Mouse (Mus musculus): ENCODE measurements at regions not wholly inside any gene's neighbourhood (a gene's known extent, or its start where the extent isn't known, plus 50 kb on each side); places are given as distances from the start of the nearest gene placed in this dataset.

DNA sequence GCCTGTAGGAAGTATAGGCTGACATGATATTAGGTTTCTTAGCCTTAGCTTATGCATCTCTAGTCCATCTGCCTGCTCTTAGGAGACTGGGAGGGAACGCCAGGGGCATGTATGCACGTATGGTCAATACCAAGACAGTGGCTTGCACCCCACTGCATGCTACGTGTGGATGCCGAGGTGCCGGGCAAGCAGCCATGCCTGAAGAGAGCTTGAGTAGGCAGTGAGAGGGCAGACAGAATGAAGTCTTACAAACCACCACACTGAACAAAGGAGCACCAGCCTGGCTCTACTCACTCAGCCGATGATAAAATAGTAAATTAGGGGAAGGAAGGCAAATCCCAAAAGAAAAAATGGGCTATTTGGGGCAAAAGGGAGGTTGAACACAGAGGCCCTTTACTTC, 245.2 kb upstream of the Fn1 start:
- DNase-seq: no peak

GRCm38 (mm10) chr1:71897464-71898051, 244.6 kb upstream of the Fn1 start:
- DNase-seq: no peak

DNA sequence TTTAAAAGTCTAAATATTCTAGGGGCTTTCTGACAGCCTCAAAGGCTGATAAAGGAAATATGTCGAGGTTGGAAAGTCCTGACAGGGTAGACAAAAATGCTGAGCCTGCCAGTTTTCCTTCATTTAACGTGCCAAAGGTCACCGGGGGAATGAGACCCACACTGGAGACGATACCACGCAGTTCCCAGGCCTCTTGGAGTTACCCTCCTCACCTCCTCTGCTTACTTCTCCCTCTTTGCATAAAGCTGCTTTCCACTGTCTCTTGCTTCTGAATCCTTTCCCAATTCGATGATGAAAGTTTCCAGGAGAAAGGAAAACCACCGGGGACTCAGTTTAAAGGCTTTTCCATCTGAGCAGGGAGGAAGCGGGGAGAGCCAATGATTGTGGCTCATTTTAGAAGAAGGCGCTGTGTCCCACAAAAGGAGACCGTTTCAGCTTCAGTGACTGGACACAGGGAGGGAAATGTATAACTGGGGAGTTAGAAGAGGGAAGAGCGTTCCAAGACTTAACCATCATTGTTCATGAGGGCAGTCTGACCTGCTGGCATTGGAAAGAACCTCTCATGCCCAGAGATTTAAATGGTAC, 243.2 kb upstream of the Fn1 start:
- no peak for DNase-seq

DNA sequence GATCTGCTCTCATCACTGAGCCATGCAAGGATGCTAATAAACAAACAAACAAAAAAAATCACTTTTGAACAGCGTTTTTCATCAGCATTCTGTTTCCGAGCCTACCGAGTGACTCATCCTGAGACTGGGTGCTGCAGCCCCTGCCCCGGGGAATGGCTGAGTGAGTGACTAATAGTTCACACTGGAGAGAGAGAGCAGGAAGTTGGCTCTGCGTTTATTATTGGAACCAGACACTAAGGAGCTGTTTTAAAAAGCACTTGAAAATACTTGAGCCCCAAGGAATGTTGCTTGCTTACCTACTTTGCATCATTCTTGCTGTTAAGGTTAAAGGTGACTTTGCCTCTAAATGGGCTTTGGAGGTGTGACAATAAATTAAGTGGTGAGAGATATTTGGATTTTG, 240.6 kb upstream of the Fn1 start:
- no peak for DNase-seq

GRCm38 (mm10) chr1:71887809-71888208, 234.8 kb upstream of the Fn1 start:
- DNase-seq: no peak

DNA sequence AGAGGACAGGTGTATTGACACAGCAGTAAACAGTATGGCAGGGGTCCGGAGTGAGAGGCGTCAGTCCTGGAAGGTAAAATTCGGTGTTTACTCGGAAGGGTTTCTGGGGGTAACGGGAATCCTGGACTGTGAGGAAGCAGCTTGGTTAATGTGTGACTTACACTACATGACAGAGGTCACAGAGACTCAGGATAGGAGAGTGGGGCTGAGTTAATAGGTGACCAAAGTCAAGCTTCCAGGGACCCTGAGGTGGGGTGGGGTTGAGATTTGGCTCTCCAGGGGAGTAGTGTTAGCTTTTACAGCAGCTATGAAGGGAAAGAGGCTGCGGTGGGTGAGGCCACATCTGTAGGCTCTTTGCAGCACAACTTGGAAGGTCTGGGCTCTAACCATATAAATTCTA, 233.9 kb upstream of the Fn1 start:
- DNase-seq: no peak

DNA sequence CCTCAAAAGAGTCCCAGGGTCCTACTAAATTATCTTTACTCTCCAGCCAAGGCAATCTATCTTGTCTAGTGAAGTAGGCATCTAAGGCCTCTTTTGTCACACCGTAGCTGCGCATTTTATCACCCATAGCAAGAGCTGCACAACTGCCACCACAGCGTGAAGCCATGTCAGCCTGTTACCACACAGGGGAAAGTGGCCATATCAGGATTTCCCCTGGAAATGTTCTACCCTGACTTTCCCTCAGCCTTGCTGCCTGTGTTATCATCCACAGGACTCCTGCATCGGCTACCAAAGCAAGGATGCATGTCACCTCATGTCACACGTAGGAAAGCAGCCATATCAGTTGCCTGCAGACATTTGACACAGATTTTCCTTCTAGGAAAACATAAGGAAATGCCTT, 233.2 kb upstream of the Fn1 start:
- no peak for DNase-seq

DNA sequence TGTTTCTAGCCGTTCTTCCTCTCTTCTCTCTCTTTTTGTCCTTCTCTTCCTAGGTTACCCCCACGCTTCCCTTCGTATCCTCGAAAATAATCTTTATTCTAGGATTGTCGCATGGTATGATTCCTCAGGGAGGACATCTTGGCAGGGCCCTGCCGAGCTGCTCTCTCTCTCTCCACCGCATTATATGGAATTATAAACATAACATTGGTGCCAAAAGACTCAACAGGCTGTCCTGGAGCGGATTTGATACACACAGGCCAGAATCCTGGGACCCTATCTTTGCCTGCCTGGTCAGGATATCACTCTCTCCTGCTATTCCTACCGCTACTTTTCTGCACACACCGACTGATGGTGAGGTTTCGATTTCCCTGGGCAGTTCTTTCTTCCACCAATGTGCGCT, 228.9 kb upstream of the Fn1 start:
- no peak for DNase-seq

- no peak for DNase-seq
These were observed 228.2 kb upstream of the Fn1 start for GRCm38 (mm10) chr1:71881191-71881590.

GRCm38 (mm10) chr1:71880480-71880879, 227.5 kb upstream of the Fn1 start:
- no peak for DNase-seq

DNA sequence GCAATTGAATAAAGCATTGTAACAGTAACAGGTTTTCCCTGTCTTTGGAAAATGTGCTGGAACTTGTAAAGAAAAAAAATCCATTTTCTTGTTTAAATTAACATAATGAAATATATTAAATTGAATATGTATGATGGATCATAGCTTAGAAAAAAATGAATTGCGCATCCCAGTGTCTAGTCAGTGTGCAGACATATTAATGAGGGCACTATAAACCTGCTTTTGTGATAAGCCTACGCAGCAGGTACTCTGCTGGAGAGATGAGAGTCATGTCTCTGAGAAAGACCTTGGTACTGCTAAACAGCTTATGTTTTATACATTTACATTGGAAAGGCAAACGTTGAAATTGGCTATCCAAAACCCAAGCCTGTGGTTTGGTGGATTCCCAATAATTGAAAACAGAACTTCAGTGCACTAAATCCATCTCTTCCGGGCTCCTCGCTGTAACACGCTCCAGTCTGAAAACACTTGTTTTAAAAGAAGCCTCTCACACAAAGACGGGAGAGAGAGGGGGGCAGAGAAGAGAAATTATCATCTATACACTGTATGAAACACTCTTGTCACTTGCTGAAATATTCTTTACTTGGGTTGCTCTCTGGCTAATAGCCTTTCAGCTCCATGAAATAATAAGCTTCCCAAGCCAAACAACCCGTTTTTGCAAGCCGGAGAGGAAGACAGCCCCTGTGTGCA, 223.9 kb upstream of the Fn1 start:
- DNase-seq: no peak

- no peak for DNase-seq
These were observed 221.0 kb upstream of the Fn1 start for GRCm38 (mm10) chr1:71874037-71874436.

GRCm38 (mm10) chr1:71865670-71866069, 212.7 kb upstream of the Fn1 start:
- DNase-seq: no peak

DNA sequence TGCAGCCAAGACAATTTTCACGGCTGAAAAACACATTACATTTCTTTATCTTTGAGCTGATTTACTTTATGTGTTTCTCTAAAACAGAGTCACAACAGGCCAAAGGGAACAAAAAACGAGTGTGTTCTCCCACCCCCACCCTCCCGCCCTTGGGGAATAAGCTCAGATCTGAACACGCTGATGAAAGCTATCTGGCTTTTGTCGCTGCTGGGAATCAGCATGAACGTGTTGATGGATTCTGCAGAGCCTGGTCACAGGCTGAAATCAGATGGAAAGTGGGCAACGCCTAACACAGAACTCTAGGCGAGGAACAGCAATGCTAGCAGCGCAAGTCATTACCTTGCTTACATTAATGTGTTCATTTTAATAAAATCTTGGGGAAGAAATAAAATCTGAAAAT, 211.7 kb upstream of the Fn1 start:
- DNase-seq: no peak

DNA sequence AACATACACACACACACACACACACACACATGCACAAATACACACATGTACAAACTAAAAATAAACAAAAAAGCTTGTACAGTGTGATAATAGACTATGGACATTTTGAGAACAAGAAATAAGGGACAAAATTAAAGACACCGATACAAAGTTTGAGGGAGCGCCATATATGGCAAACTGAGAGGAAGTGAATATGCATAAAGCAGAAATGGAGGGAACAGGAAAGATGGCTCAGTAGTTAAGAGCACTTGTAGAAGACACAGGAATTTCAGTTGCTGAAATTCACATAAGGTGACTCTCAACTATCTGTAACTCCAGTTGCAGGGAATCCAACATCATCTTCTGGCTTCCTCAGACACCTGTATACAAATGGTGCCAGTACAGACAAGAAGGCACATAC, 200.2 kb upstream of the Fn1 start:
- no peak for DNase-seq

- no peak for DNase-seq
These were observed 198.3 kb upstream of the Fn1 start for GRCm38 (mm10) chr1:71851268-71851667.

- no peak for DNase-seq
These were observed 195.7 kb upstream of the Fn1 start for GRCm38 (mm10) chr1:71848656-71849055.

GRCm38 (mm10) chr1:71844938-71845685, 192.1 kb upstream of the Fn1 start:
- DNase-seq: peak; percentile 27

DNA sequence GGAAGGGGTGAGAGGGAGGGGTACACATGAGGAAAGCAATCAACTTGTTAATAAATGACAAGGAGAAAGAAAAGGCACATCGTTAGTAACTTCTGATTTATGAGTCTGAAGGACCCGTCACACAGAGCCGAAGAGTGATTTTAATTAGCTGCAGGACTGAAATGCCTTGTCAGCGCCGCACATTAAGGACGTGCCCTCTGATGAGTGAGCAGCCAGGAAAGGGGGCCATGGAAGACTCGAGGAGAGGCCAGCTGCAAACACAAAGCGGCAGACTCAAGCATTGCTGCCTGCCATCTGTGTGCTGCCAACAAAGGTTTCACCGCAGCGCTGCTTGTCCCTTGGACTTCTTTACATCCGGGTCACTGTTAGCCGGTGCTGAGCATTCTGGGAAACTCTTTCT, 184.8 kb upstream of the Fn1 start:
- DNase-seq: peak; percentile 69

DNA sequence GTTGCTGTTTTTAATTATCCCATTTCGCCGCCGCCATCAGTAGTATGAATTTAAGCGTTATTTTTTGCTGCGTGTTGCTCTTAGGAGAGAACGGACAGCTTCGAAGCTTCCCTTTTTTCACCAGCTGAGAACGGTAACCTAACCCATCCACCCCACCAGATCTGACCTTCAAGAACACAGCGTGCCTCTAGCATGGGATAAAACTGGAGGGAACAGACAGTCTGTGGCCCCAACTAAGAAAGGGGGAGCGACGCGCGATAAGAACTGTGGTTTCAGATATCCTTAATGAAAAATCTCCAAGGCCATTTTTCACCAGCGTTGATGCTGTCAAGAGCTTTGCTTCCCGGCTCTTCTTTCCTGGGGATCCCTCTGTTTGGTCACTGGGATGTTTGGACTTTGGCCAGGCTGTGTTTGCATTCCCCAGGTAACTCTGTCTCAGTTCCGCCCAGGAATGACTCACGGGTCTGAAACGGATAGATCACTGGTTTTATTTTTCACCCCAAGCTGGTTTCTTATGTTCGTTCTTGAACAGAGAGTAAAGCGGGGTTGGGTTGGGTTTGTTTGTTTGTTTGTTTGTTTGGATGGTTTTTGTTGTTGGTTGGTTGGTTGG, 184.1 kb upstream of the Fn1 start:
- no peak for DNase-seq

- no peak for DNase-seq
These were observed 177.4 kb upstream of the Fn1 start for GRCm38 (mm10) chr1:71830379-71830778.

DNA sequence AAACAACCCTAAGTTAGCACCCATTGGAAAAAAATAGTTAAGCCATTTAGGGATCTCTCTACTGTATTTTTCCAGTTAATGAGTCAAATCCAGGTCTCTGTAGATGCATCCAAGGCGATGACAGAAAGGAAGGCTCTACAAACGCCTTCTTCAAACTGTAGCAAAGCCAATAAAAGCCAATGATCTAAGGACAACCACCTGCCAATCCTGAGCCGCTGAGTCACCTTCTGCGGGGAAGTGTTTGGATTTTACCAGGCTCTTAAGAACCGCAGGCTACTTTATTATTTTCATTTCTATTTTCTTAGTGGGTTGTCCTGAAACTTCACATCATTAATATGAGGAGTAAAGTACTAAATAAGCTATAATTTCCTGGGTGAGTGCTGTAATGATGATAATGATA, 171.4 kb upstream of the Fn1 start:
- DNase-seq: no peak

- DNase-seq: no peak
These were observed 169.1 kb upstream of the Fn1 start for GRCm38 (mm10) chr1:71822123-71822522.

GRCm38 (mm10) chr1:71821099-71821498, 168.1 kb upstream of the Fn1 start:
- no peak for DNase-seq
